Mouse (Mus musculus) lung, embryonic 15.5 days (tissue): ENCODE measurements around the gene Xbp1. TPM values are rescaled to one million over a fixed set of nuclear protein-coding genes. Genes with fewer than 3 reads are reported as not detected.
"Not testable (repeated sequence)": the region's sequence is repeated elsewhere in the genome, so short reads cannot be mapped to it uniquely, and the experiment has no call there.

ENCODE experiments used
- ATAC-seq: fragments of 200-750 bp; cut with Nextera tagmentation; 2 replicates; pipeline ENCODE4 v1.8.0; 2017; ENCODE audit warnings: moderate number of reproducible peaks, borderline replicate concordance; ENCODE audit not compliant: low FRiP score, low TSS enrichment; ENCODE audit errors: extremely low read depth
- H3K27ac ChIP-seq: fragments of 300-500 bp; sonication (generic); 2 replicates; pipeline ENCODE4 v1.5.1; 2015; ENCODE audit warnings: moderate library complexity, mild to moderate bottlenecking, inconsistent platforms
- H3K27me3 ChIP-seq: fragments of 300-500 bp; sonication (generic); 2 replicates; pipeline ENCODE4 v1.6.1; 2015; ENCODE audit warnings: inconsistent platforms
- H3K36me3 ChIP-seq: fragments of 300-500 bp; sonication (generic); 2 replicates; pipeline ENCODE4 v1.6.1; 2015; ENCODE audit warnings: inconsistent platforms
- H3K4me1 ChIP-seq: fragments of 300-500 bp; sonication (generic); 2 replicates; pipeline ENCODE4 v1.6.1; 2015; ENCODE audit warnings: inconsistent platforms
- H3K4me2 ChIP-seq: fragments of 300-500 bp; sonication (generic); 2 replicates; pipeline ENCODE4 v1.6.1; 2015; ENCODE audit warnings: inconsistent platforms, mild to moderate bottlenecking, moderate library complexity
- H3K4me3 ChIP-seq: fragments of 300-500 bp; sonication (generic); 2 replicates; pipeline ENCODE4 v1.5.1; 2015; ENCODE audit warnings: mild to moderate bottlenecking, inconsistent platforms
- H3K9ac ChIP-seq: fragments of 300-500 bp; sonication (generic); 2 replicates; pipeline ENCODE4 v1.6.1; 2015; ENCODE audit warnings: inconsistent platforms
- H3K9me3 ChIP-seq: fragments of 300-500 bp; sonication (generic); 2 replicates; pipeline ENCODE4 v1.6.1; 2016; ENCODE audit warnings: inconsistent platforms
- WGBS: fragments of 180-500 bp; shearing (Covaris S2); methylation state at CpG from one replicate; pipeline ENCODE4 v1.1.7; 2015; 5-methylcytosine and 5-hydroxymethylcytosine counted together
- polyA plus RNA-seq: library from polyadenylated mRNA; unstranded; fragments of >200 nt; fragmentation: Nextera tagmentation; extraction: Ambion mirVana; gene quantifications from 2 replicates; pipeline ENCODE4 v1.2.1, GENCODE M21; 2015

The Xbp1 gene
- polyA plus RNA-seq, 1 experiment from 2014 or later, result 229 TPM

- Histone ChIP-seq H3K27me3 (no peaks in the 10 kb centered on the region), H3K36me3 (peaks cover 16% of the 10 kb centered on the region; the same call in 1 of the 2 replicates), H3K9me3 (no peaks in the 10 kb centered on the region), H3K27ac (no peak overlapping the region), H3K9ac (0 out of 2 replicates have a peak overlapping the region, but pooled peaks have one; percentile 92), H3K4me3 (peak overlapping the region; percentile 85), H3K4me1 (peaks cover 16% of the 10 kb centered on the region), H3K4me2 (peak overlapping the region; percentile 77)
- ATAC-seq, result no peak
- 47% methylated on average over 4 of the region's 4 CpGs for WGBS
These were observed 19.9 kb downstream of the Xbp1 start for GRCm38 (mm10) chr11:5540331-5540730.

- ATAC-seq, result no peak
- peak overlapping the region; percentile 77 for H3K4me2 ChIP-seq
- H3K36me3 ChIP-seq, result peaks cover 16% of the 10 kb centered on the region; the same call in 1 of the 2 replicates
- peaks cover 16% of the 10 kb centered on the region for H3K4me1 ChIP-seq
- H3K9me3 ChIP-seq, result no peaks in the 10 kb centered on the region
- H3K9ac ChIP-seq, result peak overlapping the region; percentile 92
- WGBS, result under 1% methylated on average over 28 of the region's 28 CpGs
- peak overlapping the region; percentile 85 for H3K4me3 ChIP-seq
- no peaks in the 10 kb centered on the region for H3K27me3 ChIP-seq
- peak overlapping the region; percentile 90 for H3K27ac ChIP-seq
These were observed 20.9 kb downstream of the Xbp1 start for GRCm38 (mm10) chr11:5541230-5541798.

- H3K27me3 ChIP-seq, result no peaks in the 10 kb centered on the region
- H3K27ac ChIP-seq, result peak within 1 kb of the TSS; percentile 90
- peaks cover 16% of the 10 kb centered on the region for H3K4me1 ChIP-seq
- peak within 1 kb of the TSS; percentile 92 for H3K9ac ChIP-seq
- peak; percentile 99 for ATAC-seq
- peak within 1 kb of the TSS; percentile 77 for H3K4me2 ChIP-seq
- WGBS, result under 1% methylated on average over 57 of the region's 65 CpGs
- peak within 1 kb of the TSS; percentile 85 for H3K4me3 ChIP-seq
- no peaks in the 10 kb centered on the region for H3K9me3 ChIP-seq
- peaks cover 12% of the 10 kb centered on the region; the same call in 1 of the 2 replicates for H3K36me3 ChIP-seq
These were observed 21.5 kb downstream of the Xbp1 start, which contains the start of gene Ccdc117 for GRCm38 (mm10) chr11:5541799-5542481. TSS of gene Ccdc117 (minus strand) at chr11:5542187.

DNA sequence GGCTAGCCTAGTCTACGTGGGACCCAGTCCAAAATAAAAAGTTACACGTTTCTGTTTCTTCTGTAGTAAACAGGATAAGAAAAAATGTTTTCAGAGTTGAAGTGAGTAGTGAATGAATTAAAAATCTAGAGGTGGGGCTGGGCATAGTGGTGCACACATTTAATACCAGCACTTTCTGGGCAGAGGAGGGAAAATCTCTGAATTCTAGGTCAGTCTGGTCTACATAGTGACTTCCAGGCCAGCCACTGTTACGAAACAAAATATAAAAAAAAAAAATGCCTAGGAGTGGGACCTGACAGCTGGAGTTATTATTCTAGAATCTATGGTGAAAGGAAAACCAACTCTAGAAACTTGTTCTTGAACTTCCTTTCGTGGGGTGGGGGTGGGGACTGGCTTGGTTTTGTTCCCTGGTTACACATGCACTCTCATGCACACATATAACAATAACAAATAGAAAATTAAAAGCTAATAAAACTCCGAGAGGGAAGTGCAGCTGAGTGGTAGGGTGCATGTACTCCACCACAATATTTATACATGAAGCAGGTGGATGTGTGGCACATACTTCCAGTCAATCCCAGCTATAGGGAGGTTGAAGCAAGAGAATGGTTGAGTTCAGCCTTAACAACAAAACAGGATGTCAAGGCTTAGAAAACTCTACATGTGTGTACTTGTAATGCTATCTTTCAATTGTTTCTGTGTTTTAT is 22.2 kb downstream of the Xbp1 start:
- no peak overlapping the region for H3K27ac ChIP-seq
- no peaks in the 10 kb centered on the region for H3K9me3 ChIP-seq
- peak overlapping the region; percentile 77 for H3K4me2 ChIP-seq
- H3K36me3 ChIP-seq, result peaks cover 12% of the 10 kb centered on the region; the same call in 1 of the 2 replicates
- no peak overlapping the region for H3K9ac ChIP-seq
- 36% methylated on average over 5 of the region's 5 CpGs for WGBS
- ATAC-seq, result no peak
- H3K27me3 ChIP-seq, result no peaks in the 10 kb centered on the region
- H3K4me3 ChIP-seq, result peak overlapping the region; percentile 85
- H3K4me1 ChIP-seq, result peaks cover 16% of the 10 kb centered on the region

GRCm38 (mm10) chr11:5543281-5543680 is 22.8 kb downstream of the Xbp1 start:
- H3K27ac ChIP-seq, result no peak overlapping the region
- peaks cover 16% of the 10 kb centered on the region for H3K4me1 ChIP-seq
- 71% methylated on average over 1 of the region's 1 CpGs for WGBS
- H3K27me3 ChIP-seq, result no peaks in the 10 kb centered on the region
- H3K4me2 ChIP-seq, result no peak overlapping the region
- peaks cover 8% of the 10 kb centered on the region; the same call in 1 of the 2 replicates for H3K36me3 ChIP-seq
- no peak overlapping the region for H3K4me3 ChIP-seq
- H3K9ac ChIP-seq, result no peak overlapping the region
- no peak for ATAC-seq
- no peaks in the 10 kb centered on the region for H3K9me3 ChIP-seq

DNA sequence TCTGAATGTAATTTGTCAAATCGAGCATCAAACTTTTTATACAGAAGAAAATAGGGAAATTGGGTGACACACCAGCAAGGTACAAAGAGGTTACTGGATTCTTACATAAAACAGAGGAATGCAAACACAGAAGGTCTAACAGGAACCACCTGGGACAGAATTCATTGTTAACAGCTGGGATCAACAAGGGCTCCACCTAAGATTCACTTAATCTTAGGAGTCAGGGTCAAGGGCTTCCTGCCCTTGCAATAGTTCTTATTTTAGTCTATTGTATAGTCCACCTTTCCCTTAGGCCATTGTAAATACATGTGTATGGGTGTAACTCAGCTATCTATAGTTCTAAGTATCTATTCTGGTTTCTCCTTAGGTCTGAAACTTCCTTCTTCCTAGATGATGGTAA is 24.2 kb downstream of the Xbp1 start:
- 60% methylated on average over 1 of the region's 1 CpGs for WGBS
- H3K27ac ChIP-seq, ATAC-seq, H3K27me3 ChIP-seq, H3K36me3 ChIP-seq, H3K4me3 ChIP-seq, H3K4me2 ChIP-seq, H3K9ac ChIP-seq, H3K9me3 ChIP-seq: not testable (repeated sequence)
- H3K4me1 ChIP-seq, result peaks cover 16% of the 10 kb centered on the region

DNA sequence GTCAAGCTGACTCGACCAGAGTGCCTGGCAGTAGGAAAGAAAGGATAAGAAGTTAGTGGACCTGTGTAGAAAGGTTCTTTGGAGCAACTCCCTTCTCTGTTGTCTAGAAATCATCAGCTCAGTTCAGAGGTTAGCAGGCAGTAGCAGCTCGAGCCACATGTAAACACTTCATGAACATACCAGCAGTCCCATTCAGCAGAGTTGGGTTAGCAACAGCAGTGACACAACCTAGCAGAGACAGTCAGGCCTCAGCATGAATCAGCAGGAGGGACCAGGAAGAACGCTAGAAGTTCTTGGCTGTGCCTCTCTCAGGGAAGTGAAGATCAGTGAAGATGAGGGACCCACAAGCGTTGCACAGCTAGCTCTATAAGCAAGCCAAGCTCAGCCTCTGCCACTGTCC is 25.0 kb downstream of the Xbp1 start:
- H3K36me3 ChIP-seq, result no peaks in the 10 kb centered on the region
- no peak for ATAC-seq
- H3K27me3 ChIP-seq, result no peaks in the 10 kb centered on the region
- H3K9me3 ChIP-seq, result no peaks in the 10 kb centered on the region
- peaks cover 13% of the 10 kb centered on the region for H3K4me1 ChIP-seq
- no peak overlapping the region for H3K9ac ChIP-seq
- no peak overlapping the region for H3K4me2 ChIP-seq
- WGBS, result 65% methylated on average over 4 of the region's 4 CpGs
- no peak overlapping the region for H3K27ac ChIP-seq
- no peak overlapping the region for H3K4me3 ChIP-seq

GRCm38 (mm10) chr11:5546693-5547092 is 26.2 kb downstream of the Xbp1 start:
- Histone ChIP-seq H3K4me3 (no peak overlapping the region), H3K4me2 (no peak overlapping the region), H3K27ac (no peak overlapping the region), H3K9ac (no peak overlapping the region), H3K36me3 (no peaks in the 10 kb centered on the region), H3K4me1 (peaks cover 6% of the 10 kb centered on the region; the same call in 1 of the 2 replicates), H3K9me3 (no peaks in the 10 kb centered on the region), H3K27me3 (no peaks in the 10 kb centered on the region)
- WGBS, result 80% methylated on average over 3 of the region's 3 CpGs
- no peak for ATAC-seq

GRCm38 (mm10) chr11:5551430-5551829 is 31.0 kb downstream of the Xbp1 start:
- 82% methylated on average over 5 of the region's 5 CpGs for WGBS
- Histone ChIP-seq H3K27me3 (no peaks in the 10 kb centered on the region), H3K36me3 (no peaks in the 10 kb centered on the region), H3K9me3 (no peaks in the 10 kb centered on the region), H3K4me3 (no peak overlapping the region), H3K4me1 (no peaks in the 10 kb centered on the region), H3K4me2 (no peak overlapping the region), H3K9ac (no peak overlapping the region), H3K27ac (no peak overlapping the region)
- no peak for ATAC-seq

DNA sequence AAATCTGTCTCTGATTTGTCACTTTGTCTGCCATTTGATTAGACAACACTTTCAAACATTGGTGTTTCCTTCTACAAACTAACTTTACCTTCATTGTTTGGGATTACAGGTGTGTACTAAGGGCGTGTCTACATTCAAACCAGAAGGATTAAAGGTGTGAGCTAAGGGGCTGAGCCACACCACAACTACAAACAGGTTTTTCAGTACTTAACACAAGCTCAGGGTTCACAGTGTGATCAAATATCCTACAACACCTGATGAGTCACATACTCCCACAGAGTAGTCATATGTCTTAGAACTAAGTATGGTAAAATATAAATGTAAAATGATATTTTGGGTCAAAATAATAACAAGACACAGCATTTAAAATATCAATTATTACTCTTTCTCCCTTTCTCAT is 31.5 kb downstream of the Xbp1 start:
- Histone ChIP-seq H3K27me3 (no peaks in the 10 kb centered on the region), H3K4me2 (no peak overlapping the region), H3K36me3 (no peaks in the 10 kb centered on the region), H3K9ac (no peak overlapping the region), H3K4me3 (no peak overlapping the region), H3K9me3 (no peaks in the 10 kb centered on the region), H3K4me1 (no peaks in the 10 kb centered on the region), H3K27ac (no peak overlapping the region)
- no peak for ATAC-seq
- 34% methylated on average over 1 of the region's 1 CpGs for WGBS

GRCm38 (mm10) chr11:5560273-5560672 is 39.8 kb downstream of the Xbp1 start:
- Histone ChIP-seq H3K9ac (no peak overlapping the region), H3K27me3 (no peaks in the 10 kb centered on the region), H3K4me1 (no peaks in the 10 kb centered on the region), H3K36me3 (no peaks in the 10 kb centered on the region), H3K27ac (no peak overlapping the region), H3K4me3 (no peak overlapping the region), H3K4me2 (no peak overlapping the region), H3K9me3 (no peaks in the 10 kb centered on the region)
- ATAC-seq, result no peak
- 56% methylated on average over 3 of the region's 3 CpGs for WGBS
